Mouse (Mus musculus) left cerebral cortex, adult 9 months (tissue): ENCODE measurements around the gene Wfikkn1.

ENCODE experiments used
- DNase-seq, 2 experiments: peaks; one replicate each; pipeline ENCODE4 v3.0.0; 2022; ENCODE audit warnings: low spot score in 2 of 2

Gene Wfikkn1

DNA sequence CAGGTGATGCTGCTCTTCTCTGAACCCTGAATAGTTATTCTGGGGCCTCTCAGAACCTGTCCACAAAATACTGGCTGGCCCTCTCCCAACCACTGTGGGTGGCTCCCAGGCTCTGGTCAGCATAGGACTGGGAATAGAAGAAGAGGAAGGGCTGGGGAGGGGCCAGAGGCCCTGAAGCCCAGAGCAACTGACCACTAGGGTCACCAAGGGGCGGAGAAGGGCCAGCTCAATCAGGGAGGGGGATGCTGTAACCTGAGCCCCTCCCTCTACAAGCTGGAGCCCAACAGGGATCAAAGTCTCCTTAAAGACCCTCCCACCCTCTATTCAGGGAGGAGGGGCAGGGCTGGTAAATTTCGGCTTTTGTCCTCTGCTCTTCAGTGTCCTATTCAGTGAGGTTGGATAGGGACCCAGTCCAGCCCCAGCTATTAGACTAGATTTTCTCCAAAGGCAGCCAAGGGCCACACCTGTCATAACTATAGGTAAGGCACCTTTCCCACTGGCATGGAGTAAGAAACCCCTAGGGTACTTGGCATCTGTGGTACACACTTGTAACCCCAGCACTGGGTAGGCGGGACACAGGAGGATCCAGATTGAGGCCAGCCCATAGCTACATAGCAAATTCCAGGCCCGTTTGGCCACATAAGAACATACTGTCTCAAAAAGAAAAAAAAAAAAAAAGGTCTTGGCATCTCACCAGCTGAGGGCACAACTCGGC is at the start of gene Wfikkn1:
TSS of gene Wfikkn1 (minus strand) at position 663 of the 715 bp plus-strand sequence.
- DNase-seq: no peak

DNA sequence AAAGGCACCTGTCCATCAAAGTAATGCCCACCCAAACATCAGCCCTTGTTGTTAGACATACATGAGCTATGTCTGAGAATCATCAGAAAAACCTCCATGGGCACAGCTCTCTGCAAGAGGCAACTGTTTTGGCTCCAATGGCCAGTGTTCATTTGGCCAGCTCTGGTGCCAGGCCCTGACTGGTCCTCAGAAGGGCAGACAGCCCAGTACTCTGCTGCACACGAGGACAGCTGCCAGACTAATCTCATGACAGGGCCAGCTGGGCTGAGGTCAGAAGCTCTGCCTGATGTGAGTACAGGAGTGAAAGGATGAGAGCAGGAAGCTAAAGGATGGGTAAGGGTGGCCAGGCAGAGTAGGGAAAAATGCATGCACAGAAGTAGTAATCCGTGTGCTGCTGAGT is 44.7 kb upstream of the Wfikkn1 start:
- peak; percentile 68 to 69 for DNase-seq

- no peak for DNase-seq
Measured at GRCm38 (mm10) chr17:25922120-25922519, 41.5 kb upstream of the Wfikkn1 start.

GRCm38 (mm10) chr17:25919786-25920642 is 39.4 kb upstream of the Wfikkn1 start:
- peak; percentile 100 for DNase-seq

- peak in 1 of 2 experiments; percentile 51 for DNase-seq
Measured at GRCm38 (mm10) chr17:25919144-25919785, 38.6 kb upstream of the Wfikkn1 start, which contains the start of gene Rab40c. Rab40c (minus strand) TSS chr17:25919727.

- no peak for DNase-seq
Measured at GRCm38 (mm10) chr17:25918037-25918750, 37.5 kb upstream of the Wfikkn1 start.

GRCm38 (mm10) chr17:25916931-25917647 is 36.4 kb upstream of the Wfikkn1 start:
- no peak for DNase-seq

GRCm38 (mm10) chr17:25914295-25914694 is 33.6 kb upstream of the Wfikkn1 start:
- no peak for DNase-seq

DNA sequence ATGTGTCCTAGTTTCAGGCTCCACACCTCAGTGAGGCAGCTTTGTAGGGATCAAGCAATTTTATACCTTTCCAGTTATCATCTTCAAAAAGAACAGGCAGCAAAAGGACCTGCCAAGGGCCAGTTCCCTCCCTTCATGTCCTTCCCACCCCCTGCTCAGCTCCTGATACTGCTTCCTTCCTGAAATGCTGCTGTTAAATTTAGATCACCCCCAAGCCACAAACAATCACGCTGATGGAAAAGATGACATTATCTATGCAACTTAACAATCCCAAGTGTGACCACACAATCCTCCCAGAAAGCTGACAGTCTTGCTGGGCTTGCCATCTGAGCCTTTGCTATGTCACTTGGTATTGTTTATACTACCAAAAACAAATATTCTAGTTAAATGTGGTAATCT is 33.2 kb upstream of the Wfikkn1 start:
- DNase-seq: no peak

DNA sequence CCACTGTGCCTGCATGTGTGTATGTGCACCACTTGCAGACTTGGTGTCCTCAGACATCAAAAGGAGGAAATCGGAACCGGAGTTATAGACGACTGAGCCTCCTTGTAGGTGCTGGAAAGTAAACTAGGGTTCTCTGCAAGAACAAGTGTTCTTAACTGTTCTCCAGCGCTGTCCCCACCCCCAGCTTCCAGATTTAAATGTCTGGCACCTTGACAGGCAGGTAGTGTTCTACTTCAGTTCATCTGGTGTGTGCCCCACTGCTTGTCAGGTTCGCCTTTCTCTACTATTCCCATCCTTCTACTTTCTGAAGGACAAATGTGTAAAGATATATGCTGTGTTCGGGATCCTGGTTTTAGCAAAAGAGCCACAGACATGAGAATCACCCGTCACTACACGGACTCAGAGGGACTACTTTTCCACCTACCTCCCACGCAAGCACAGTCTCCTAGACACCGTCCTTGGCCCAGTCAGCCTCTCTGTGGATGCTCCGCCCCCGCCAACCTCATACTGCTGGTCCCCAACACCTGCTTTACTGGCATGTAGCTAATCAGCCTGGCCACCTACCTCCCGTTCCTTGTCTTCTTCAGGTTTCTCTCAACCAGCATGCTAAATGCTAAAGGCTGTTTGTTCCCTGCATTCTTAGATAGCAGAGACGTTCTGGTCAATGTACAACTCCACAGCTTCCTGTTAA is 32.7 kb upstream of the Wfikkn1 start:
- peak; percentile 62 to 88 for DNase-seq

DNA sequence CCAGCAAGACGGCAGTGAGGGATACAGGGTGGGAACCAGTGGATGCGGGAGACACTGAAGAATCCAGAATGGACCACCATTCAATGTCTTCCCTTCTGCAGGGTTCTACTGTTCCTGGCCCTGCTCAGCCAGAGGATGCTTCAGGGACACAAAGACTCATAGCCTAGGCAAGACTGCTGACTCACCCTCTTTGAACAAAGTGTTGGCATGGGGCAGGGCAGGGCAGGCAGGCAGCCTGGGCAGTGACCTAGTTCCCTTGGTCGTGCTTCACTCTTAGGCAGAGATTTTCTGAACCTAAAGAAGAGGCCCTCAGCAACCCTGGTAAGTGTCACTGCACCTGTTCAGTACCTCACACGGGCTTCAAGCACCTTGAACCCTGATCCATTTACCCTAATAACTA is 31.2 kb upstream of the Wfikkn1 start:
- DNase-seq: no peak

DNA sequence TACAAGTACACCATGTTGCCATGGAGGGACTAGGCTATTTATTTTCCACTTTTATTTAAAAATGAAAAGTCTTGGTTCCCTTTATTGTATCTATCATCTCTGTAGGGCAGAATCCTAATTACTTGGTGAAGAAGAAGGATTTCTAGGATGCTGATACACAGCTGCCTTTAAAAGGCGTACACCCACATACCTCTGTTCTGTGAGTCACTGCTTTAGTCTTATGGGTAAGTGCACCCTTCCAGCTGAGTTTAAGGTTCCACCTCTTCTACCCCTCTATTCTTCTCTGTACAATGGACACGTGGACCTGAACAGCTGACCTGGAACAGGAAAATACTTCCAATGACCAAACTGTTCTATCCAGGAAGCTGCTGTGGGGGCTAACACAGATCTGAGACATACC is 27.0 kb upstream of the Wfikkn1 start:
- DNase-seq: no peak

DNA sequence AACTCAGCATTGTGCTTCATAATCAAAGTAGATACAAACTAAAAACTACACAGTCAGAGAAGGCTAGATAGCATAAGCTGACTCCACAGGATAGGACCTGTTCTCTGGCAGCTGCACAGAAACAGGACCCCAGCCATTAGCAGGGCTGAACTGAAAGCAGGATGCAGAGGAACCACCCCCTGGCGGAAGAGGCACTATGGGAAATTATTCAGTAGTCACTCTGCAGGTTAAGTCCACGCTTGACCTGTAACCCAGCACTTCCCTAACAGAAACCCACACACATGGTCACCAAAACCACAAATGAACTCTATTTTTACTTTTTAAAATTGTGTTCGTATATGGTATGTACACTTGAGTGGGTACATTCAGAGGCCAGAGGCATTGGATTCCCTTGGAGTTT is 22.4 kb upstream of the Wfikkn1 start:
- no peak for DNase-seq

- DNase-seq: no peak
Measured at GRCm38 (mm10) chr17:25900193-25900592, 19.5 kb upstream of the Wfikkn1 start.

DNA sequence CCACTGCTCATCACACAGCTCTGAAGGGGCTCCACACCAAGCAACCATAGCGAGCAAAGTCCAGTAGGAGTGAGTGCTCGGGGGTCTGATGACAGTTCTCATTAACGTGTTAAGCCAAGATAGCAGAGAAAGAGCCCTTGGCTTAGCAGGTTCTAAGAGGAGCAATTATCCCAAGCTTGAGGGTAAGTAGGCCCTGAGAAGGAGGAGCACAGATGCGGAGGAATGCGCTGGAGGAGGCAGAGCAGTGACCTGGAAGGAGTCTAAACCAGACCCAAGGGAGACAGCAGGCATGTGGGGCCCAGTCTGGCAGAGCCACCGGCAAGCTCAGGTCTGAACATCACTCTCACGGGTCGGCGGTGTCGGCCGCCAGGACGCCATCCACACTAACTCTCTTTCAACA is 15.2 kb upstream of the Wfikkn1 start:
- DNase-seq: no peak

GRCm38 (mm10) chr17:25895415-25895814 is 14.8 kb upstream of the Wfikkn1 start:
- no peak for DNase-seq

DNA sequence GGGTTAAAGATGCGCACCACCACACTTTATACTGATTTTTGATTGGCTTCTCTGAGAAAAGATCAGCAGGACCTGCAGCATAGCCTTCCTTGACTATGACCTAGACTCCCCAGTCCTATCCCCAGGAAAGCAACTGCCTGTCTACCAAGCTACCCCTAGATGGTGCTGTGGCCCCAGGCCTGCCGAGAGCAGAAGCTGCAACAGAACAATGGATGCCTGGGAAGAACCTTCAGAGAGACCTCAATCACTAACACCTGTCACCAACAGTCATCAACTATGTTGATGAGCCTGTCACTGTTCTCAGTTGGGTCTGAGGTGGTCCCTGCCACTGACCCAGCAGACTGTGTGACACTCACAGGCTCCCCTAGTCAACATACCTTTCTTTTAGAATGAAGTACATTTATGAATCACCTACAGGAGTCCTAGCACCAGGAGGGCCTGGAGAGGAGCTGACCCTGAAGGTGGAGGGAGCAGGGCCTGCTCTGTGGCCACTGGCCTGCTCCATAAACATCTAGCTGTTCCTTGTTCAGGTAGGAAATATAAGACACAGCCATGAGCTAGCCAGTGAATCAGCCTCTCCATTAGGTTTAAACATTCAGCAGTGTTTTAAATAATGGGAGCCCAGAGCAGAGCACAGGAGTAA is 13.4 kb upstream of the Wfikkn1 start:
- DNase-seq: peak in 1 of 2 experiments; percentile 65

DNA sequence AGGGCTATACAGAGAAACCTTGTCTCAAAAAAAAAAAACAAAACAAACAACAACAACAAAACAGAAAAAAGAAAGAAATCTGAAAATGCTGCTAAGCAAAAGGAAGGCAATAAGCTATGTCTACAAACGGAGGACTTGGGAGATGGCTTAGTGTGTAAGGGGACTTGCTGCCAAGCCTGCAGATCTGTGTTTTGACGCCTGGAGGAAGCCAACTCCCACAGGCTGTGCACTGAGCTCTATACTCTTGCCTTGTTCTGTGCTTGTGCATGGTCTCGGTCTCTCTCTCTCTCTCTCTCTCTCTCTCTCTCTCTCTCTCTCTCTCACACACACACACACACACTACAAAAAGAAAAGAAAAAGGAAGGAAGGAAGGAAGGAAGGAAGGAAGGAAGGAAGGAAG is 8.2 kb upstream of the Wfikkn1 start:
- DNase-seq: no peak

GRCm38 (mm10) chr17:25887467-25887866 is 6.8 kb upstream of the Wfikkn1 start:
- no peak for DNase-seq

DNA sequence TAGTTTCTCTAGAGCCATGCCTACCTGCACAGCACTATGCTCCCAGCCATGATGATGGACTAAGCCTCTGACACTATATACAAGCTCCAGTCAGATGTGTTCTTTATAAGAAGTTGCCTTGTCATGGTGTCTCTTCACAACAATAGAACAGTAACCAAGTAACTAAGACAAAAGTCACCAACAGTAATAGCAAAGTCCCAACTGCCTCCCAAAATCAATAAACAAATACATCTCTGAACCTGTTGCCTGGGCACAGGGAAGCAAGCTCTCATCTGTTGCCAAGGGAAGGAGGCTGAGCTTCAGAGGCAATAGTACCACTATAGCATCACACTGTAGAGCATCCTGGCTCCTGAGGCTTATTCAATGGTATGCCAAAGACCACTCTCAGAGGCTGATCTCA is 6.1 kb upstream of the Wfikkn1 start:
- DNase-seq: no peak
